Mouse (Mus musculus) midbrain, embryonic 14.5 days (tissue): ENCODE data around the gene Prkar1b. TPM values are rescaled to one million over a fixed set of nuclear protein-coding genes. Genes with fewer than 3 reads are reported as not detected.

Source experiments
- ATAC-seq: fragments of 200-750 bp; cut with Nextera tagmentation; 2 replicates; pipeline ENCODE4 v1.8.0; 2017; ENCODE audit warnings: moderate number of reproducible peaks, moderate library complexity; ENCODE audit not compliant: low FRiP score, low TSS enrichment
- DNase-seq: peaks from one replicate; pipeline ENCODE4 v3.0.0-alpha.2; 2015
- H3K27ac ChIP-seq: fragments of 300-500 bp; sonication (generic); replicated peaks from 2 replicates; pipeline ENCODE4 v1.5.1; 2014; ENCODE audit warnings: mild to moderate bottlenecking, low read depth, low read length, moderate library complexity
- H3K27me3 ChIP-seq: fragments of 300-500 bp; sonication (generic); 2 replicates; pipeline ENCODE4 v1.6.1; 2014; ENCODE audit warnings: low read length, control low read depth, mixed read lengths; ENCODE audit not compliant: control insufficient read depth, insufficient read depth
- H3K36me3 ChIP-seq: fragments of 300-500 bp; sonication (generic); 2 replicates; pipeline ENCODE4 v1.6.1; 2014; ENCODE audit warnings: low read length, control low read depth; ENCODE audit not compliant: control insufficient read depth, insufficient read depth
- H3K4me1 ChIP-seq: fragments of 300-500 bp; sonication (generic); 2 replicates; pipeline ENCODE4 v1.6.1; 2014; ENCODE audit warnings: mild to moderate bottlenecking, antibody characterized with exemption, low read length, control low read depth; ENCODE audit not compliant: control insufficient read depth, insufficient read depth
- H3K4me2 ChIP-seq: fragments of 300-500 bp; sonication (generic); 2 replicates; pipeline ENCODE4 v1.6.1; 2014; ENCODE audit warnings: mild to moderate bottlenecking, low read length, moderate library complexity
- H3K4me3 ChIP-seq: fragments of 300-500 bp; sonication (generic); replicated peaks from 2 replicates; pipeline ENCODE4 v1.5.1; 2014; ENCODE audit warnings: low read depth, low read length
- H3K9ac ChIP-seq: fragments of 300-500 bp; sonication (generic); replicated peaks from 2 replicates; pipeline ENCODE4 v1.6.1; 2014; ENCODE audit warnings: mild to moderate bottlenecking, low read length, moderate library complexity
- H3K9me3 ChIP-seq: fragments of 300-500 bp; sonication (generic); 2 replicates; pipeline ENCODE4 v1.6.1; 2016; ENCODE audit warnings: low read length, control low read depth, mixed read lengths; ENCODE audit not compliant: control insufficient read depth
- WGBS: fragments of 180-500 bp; shearing (Covaris S2); extraction: QIAGEN DNeasy Blood & Tissue Kit; methylation state at CpG from one replicate; pipeline ENCODE4 v1.1.7; 2014; 5-methylcytosine and 5-hydroxymethylcytosine counted together
- polyA plus RNA-seq: library from polyadenylated mRNA; unstranded; fragments of >200 nt; fragmentation: Nextera tagmentation; extraction: Ambion mirVana; gene quantifications from 2 replicates; pipeline ENCODE4 v1.2.1, GENCODE M21; 2014

The Prkar1b gene
- polyA plus RNA-seq, 1 experiment from 2014 or later: 169 TPM

GRCm38 (mm10) chr5:138980608-138981007 lies 169.2 kb downstream of the Prkar1b start:
- DNase-seq (no peak), ATAC-seq (no peak)
- H3K4me2 ChIP-seq: no peak overlapping the region
- no peak overlapping the region for H3K9ac ChIP-seq
- H3K36me3 ChIP-seq: 0 out of 2 replicates have a peak, but pooled peaks cover 6% of the 10 kb centered on the region
- no peaks in the 10 kb centered on the region for H3K27me3 ChIP-seq
- H3K4me3 ChIP-seq: no peak overlapping the region
- H3K4me1 ChIP-seq: no peaks in the 10 kb centered on the region
- WGBS: 89% methylated on average over 9 of the region's 9 CpGs
- H3K9me3 ChIP-seq: no peaks in the 10 kb centered on the region
- H3K27ac ChIP-seq: no peak overlapping the region

GRCm38 (mm10) chr5:138979840-138980239 lies 170.0 kb downstream of the Prkar1b start:
- ATAC-seq (no peak), DNase-seq (no peak)
- no peak overlapping the region for H3K4me3 ChIP-seq
- no peak overlapping the region for H3K27ac ChIP-seq
- H3K9ac ChIP-seq: no peak overlapping the region
- 87% methylated on average over 8 of the region's 8 CpGs for WGBS
- no peaks in the 10 kb centered on the region for H3K27me3 ChIP-seq
- H3K4me1 ChIP-seq: no peaks in the 10 kb centered on the region
- 0 out of 2 replicates have a peak, but pooled peaks cover 6% of the 10 kb centered on the region for H3K36me3 ChIP-seq
- H3K4me2 ChIP-seq: no peak overlapping the region
- no peaks in the 10 kb centered on the region for H3K9me3 ChIP-seq

GRCm38 (mm10) chr5:138977759-138978158 lies 172.0 kb downstream of the Prkar1b start:
- no peak overlapping the region for H3K27ac ChIP-seq
- DNase-seq: no peak
- no peaks in the 10 kb centered on the region for H3K9me3 ChIP-seq
- 69% methylated on average over 3 of the region's 3 CpGs for WGBS
- no peaks in the 10 kb centered on the region for H3K4me1 ChIP-seq
- H3K36me3 ChIP-seq: no peaks in the 10 kb centered on the region
- H3K27me3 ChIP-seq: no peaks in the 10 kb centered on the region
- no peak overlapping the region for H3K4me3 ChIP-seq
- no peak overlapping the region for H3K4me2 ChIP-seq
- no peak overlapping the region for H3K9ac ChIP-seq
- ATAC-seq: no peak

GRCm38 (mm10) chr5:138974911-138975485 lies 174.8 kb downstream of the Prkar1b start:
- Histone ChIP-seq H3K4me2 (no peak overlapping the region), H3K9ac (no peak overlapping the region), H3K27ac (no peak overlapping the region), H3K9me3 (no peaks in the 10 kb centered on the region), H3K4me1 (no peaks in the 10 kb centered on the region), H3K4me3 (no peak overlapping the region), H3K27me3 (no peaks in the 10 kb centered on the region), H3K36me3 (no peaks in the 10 kb centered on the region)
- ATAC-seq (no peak), DNase-seq (no peak)
- 88% methylated on average over 8 of the region's 8 CpGs for WGBS

- DNase-seq (no peak), ATAC-seq (no peak)
Observed at GRCm38 (mm10) chr5:138973480-138973879, 176.3 kb downstream of the Prkar1b start.

GRCm38 (mm10) chr5:138971405-138971804 lies 178.4 kb downstream of the Prkar1b start:
- WGBS: 76% methylated on average over 9 of the region's 9 CpGs
- no peaks in the 10 kb centered on the region for H3K36me3 ChIP-seq

More at GRCm38 (mm10) chr5:138973480-138973879, 176.3 kb downstream of the Prkar1b start:
- no peak overlapping the region for H3K4me2 ChIP-seq
- no peak overlapping the region for H3K4me3 ChIP-seq
- H3K9me3 ChIP-seq: no peaks in the 10 kb centered on the region
- no peaks in the 10 kb centered on the region for H3K27me3 ChIP-seq
- no peak overlapping the region for H3K27ac ChIP-seq
- H3K9ac ChIP-seq: no peak overlapping the region
- H3K36me3 ChIP-seq: no peaks in the 10 kb centered on the region
- 89% methylated on average over 6 of the region's 6 CpGs for WGBS
- no peaks in the 10 kb centered on the region for H3K4me1 ChIP-seq

GRCm38 (mm10) chr5:138970056-138970490 lies 179.7 kb downstream of the Prkar1b start:
- Histone ChIP-seq H3K36me3 (no peaks in the 10 kb centered on the region), H3K9me3 (no peaks in the 10 kb centered on the region), H3K4me1 (peaks cover 10% of the 10 kb centered on the region), H3K27me3 (no peaks in the 10 kb centered on the region), H3K4me3 (no peak overlapping the region), H3K4me2 (no peak overlapping the region), H3K9ac (no peak overlapping the region), H3K27ac (no peak overlapping the region)
- 71% methylated on average over 7 of the region's 7 CpGs for WGBS
- DNase-seq: no peak
- ATAC-seq: no peak

More at GRCm38 (mm10) chr5:138971405-138971804, 178.4 kb downstream of the Prkar1b start:
- ATAC-seq: no peak
- no peaks in the 10 kb centered on the region for H3K27me3 ChIP-seq
- no peak overlapping the region for H3K27ac ChIP-seq
- H3K9me3 ChIP-seq: no peaks in the 10 kb centered on the region
- H3K4me1 ChIP-seq: no peaks in the 10 kb centered on the region
- no peak overlapping the region for H3K4me2 ChIP-seq
- no peak overlapping the region for H3K9ac ChIP-seq
- H3K4me3 ChIP-seq: no peak overlapping the region
- DNase-seq: no peak

Other genes with a start within 250 kb of the Prkar1b start
- 16.2 and 24.6 TPM in 2 replicates for gene Pdgfa, start 152.6 kb downstream of the Prkar1b start, polyA plus RNA-seq
- gene Dnaaf5, start 222 bp upstream of the Prkar1b start, polyA plus RNA-seq: 2.9 and 4.0 TPM in 2 replicates
- 41.8 and 48.3 TPM in 2 replicates for gene Sun1, start 50.6 kb upstream of the Prkar1b start, polyA plus RNA-seq
- 113 and 119 TPM in 2 replicates for gene Get4, start 102.3 kb upstream of the Prkar1b start, polyA plus RNA-seq
- gene Adap1, start 175.6 kb upstream of the Prkar1b start, polyA plus RNA-seq: 38.6 and 64.0 TPM in 2 replicates
- gene Cox19, start 201.4 kb upstream of the Prkar1b start, polyA plus RNA-seq: 129 and 130 TPM in 2 replicates
- not detected in 2 replicates for gene Cyp2w1, start 202.6 kb upstream of the Prkar1b start, polyA plus RNA-seq
- gene Gpr146, start 227.7 kb upstream of the Prkar1b start, polyA plus RNA-seq: 1.2 and 1.8 TPM in 2 replicates